Mouse (Mus musculus): ENCODE results near the gene Cdk8. TPM values are rescaled to one million over a fixed set of nuclear protein-coding genes. Genes with fewer than 3 reads are reported as not detected.

Cdk8 gene
- total and polyA plus RNA-seq, 2 experiments from 2014 or later = 15.4 to 46.3 TPM

DNA sequence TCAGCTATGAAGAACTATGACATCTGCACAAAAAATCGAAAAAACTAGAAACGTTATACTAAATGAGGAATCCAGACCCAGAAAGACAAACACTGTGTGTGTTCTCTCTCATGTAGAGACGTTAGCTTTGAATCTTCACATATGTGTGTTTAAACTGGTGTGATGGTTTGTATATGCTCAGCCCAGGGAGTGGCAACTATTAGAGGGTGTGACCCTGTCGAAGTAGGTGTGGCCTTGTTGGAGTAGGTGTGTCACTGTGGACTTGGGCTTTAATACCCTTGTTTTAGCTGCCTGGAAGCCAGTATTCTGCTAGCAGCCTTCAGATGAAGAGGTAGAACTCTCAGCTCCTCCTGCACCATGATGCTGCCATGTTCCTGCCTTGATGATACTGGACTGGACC, 109.0 kb downstream of the Cdk8 start:
- no peaks in the 10 kb centered on the region for H3K27me3 ChIP-seq (ENCODE audit: insufficient read depth, low read length)
- 85% methylated on average over 4 of the region's 4 CpGs for WGBS
- no peaks in the 10 kb centered on the region for H3K36me3 ChIP-seq (ENCODE audit: insufficient read depth, low read length)
- DNase-seq (ENCODE audit: low spot score) (no peak), ATAC-seq (ENCODE audit: low FRiP score) (no peak)
- H3K4me2 ChIP-seq (ENCODE audit: low read depth, low read length, poor library complexity, severe bottlenecking) = no peak overlapping the region
- no peaks in the 10 kb centered on the region for H3K9me3 ChIP-seq (ENCODE audit: low read length)
- no peak for TF ChIP-seq CTCF (IDR thresholded peaks at IDR 0.05)
- H3K4me3 ChIP-seq (ENCODE audit: low read depth, low read length) = no peak overlapping the region
- H3K9ac ChIP-seq (replicated peaks; ENCODE audit: low read length, poor library complexity, severe bottlenecking) = no peak overlapping the region
- H3K4me1 ChIP-seq (ENCODE audit: insufficient read depth, low read length) = no peaks in the 10 kb centered on the region
- no peak overlapping the region for H3K27ac ChIP-seq (ENCODE audit: low read depth, low read length)

DNA sequence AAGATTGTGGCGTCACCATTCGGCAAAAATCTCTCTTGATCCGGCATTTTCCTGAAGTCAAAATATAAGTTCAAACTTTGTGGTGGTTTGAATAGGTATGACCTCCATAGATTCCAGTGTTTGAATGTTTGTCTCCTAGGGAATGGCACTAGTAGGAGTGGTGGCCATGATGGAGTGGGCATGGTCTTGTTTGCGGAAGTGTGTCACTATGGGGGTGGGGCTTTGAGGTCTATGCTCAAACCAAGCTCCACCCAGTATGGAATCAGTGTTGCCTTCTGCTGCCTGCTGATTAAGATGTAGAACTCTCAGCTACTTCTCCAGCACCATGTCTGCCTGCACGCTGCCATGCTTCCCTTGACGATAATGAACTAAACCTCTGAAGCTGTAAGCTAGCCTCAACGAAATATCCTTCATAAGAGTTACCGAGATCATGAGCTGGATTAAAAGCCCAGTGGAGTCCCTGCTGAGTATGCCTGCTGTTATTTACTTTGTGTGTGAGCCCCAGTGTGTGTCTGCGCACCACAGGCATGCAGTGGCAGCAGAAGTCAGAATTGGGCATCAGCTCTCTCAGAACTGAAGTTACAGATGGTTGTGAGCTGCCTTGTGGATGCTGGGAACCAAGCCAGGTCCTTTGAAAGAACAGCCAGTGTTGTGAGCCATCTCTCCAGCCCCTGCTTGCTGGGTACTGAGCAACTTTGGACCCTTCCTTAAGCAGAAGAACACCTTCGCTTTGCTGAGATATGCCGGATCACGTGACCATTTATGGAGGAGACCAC, 114.1 kb downstream of the Cdk8 start:
- Histone ChIP-seq H3K4me3 (ENCODE audit: low read depth, low read length) (no peak overlapping the region), H3K9me3 (ENCODE audit: low read length) (no peaks in the 10 kb centered on the region), H3K9ac (replicated peaks; ENCODE audit: low read length, poor library complexity, severe bottlenecking) (no peak overlapping the region), H3K27me3 (ENCODE audit: insufficient read depth, low read length) (no peaks in the 10 kb centered on the region), H3K4me2 (ENCODE audit: low read depth, low read length, poor library complexity, severe bottlenecking) (no peak overlapping the region), H3K27ac (ENCODE audit: low read depth, low read length) (no peak overlapping the region), H3K4me1 (ENCODE audit: insufficient read depth, low read length) (no peaks in the 10 kb centered on the region), H3K36me3 (ENCODE audit: insufficient read depth, low read length) (no peaks in the 10 kb centered on the region)
- DNase-seq (ENCODE audit: low spot score) (no peak), ATAC-seq (ENCODE audit: low FRiP score) (no peak)
- 86% methylated on average over 12 of the region's 12 CpGs for WGBS
- TF ChIP-seq CTCF (IDR thresholded peaks at IDR 0.05) = no peak

DNA sequence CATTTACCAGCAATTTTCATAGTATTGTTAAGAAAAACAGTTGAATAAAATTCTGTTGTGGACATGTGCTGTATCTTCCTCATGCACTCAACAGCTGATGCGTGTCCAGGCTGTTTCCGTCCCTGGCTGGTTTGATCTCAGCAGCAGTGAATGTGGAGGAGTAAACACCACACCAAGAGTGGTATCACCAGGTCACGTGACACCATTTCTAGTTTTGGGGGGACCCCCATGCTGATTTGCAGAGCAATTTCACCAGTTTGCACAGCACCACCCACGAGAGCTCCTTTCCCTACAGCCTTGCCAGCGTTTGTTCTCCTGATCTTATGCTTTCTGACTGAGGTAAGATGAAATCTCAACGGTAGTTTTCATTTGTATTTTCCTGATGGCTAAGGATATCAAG, 116.1 kb downstream of the Cdk8 start:
- TF ChIP-seq CTCF (IDR thresholded peaks at IDR 0.05) = no peak
- no peaks in the 10 kb centered on the region for H3K4me1 ChIP-seq (ENCODE audit: insufficient read depth, low read length)
- H3K9ac ChIP-seq (replicated peaks; ENCODE audit: low read length, poor library complexity, severe bottlenecking) = no peak overlapping the region
- H3K9me3 ChIP-seq (ENCODE audit: low read length) = no peaks in the 10 kb centered on the region
- no peaks in the 10 kb centered on the region for H3K36me3 ChIP-seq (ENCODE audit: insufficient read depth, low read length)
- H3K27ac ChIP-seq (ENCODE audit: low read depth, low read length) = no peak overlapping the region
- no peaks in the 10 kb centered on the region for H3K27me3 ChIP-seq (ENCODE audit: insufficient read depth, low read length)
- ATAC-seq (ENCODE audit: low FRiP score) (no peak), DNase-seq (ENCODE audit: low spot score) (no peak)
- WGBS = 84% methylated on average over 6 of the region's 6 CpGs
- H3K4me3 ChIP-seq (ENCODE audit: low read depth, low read length) = no peak overlapping the region
- no peak overlapping the region for H3K4me2 ChIP-seq (ENCODE audit: low read depth, low read length, poor library complexity, severe bottlenecking)

DNA sequence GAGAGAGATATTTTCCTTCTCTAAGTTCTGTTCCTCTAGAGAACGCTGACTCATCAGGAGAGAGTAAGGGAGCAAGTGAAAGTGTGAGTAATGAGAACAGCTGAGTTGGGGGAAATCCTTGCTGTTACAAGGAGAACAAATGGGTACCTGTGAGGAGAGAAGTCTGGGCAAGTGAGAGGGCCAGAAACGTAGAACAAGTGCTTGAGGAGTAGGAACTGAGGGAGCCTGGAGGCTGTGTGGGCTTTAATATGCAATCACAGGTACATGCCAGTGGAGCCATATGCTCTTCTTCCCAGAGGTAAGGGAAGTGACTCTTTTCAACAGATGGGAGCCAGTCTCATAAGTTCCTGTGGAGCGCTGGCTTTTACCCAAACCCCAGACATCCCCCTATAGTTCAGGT, 118.2 kb downstream of the Cdk8 start:
- Histone ChIP-seq H3K4me3 (ENCODE audit: low read depth, low read length) (no peak overlapping the region), H3K9me3 (ENCODE audit: low read length) (no peaks in the 10 kb centered on the region), H3K9ac (replicated peaks; ENCODE audit: low read length, poor library complexity, severe bottlenecking) (no peak overlapping the region), H3K4me2 (ENCODE audit: low read depth, low read length, poor library complexity, severe bottlenecking) (no peak overlapping the region), H3K36me3 (ENCODE audit: insufficient read depth, low read length) (no peaks in the 10 kb centered on the region), H3K27ac (ENCODE audit: low read depth, low read length) (no peak overlapping the region), H3K4me1 (ENCODE audit: insufficient read depth, low read length) (no peaks in the 10 kb centered on the region), H3K27me3 (ENCODE audit: insufficient read depth, low read length) (no peaks in the 10 kb centered on the region)
- WGBS = 76% methylated on average over 3 of the region's 3 CpGs
- ATAC-seq (ENCODE audit: low FRiP score) = no peak
- no peak for TF ChIP-seq CTCF (IDR thresholded peaks at IDR 0.05)
- no peak for DNase-seq (ENCODE audit: low spot score)

DNA sequence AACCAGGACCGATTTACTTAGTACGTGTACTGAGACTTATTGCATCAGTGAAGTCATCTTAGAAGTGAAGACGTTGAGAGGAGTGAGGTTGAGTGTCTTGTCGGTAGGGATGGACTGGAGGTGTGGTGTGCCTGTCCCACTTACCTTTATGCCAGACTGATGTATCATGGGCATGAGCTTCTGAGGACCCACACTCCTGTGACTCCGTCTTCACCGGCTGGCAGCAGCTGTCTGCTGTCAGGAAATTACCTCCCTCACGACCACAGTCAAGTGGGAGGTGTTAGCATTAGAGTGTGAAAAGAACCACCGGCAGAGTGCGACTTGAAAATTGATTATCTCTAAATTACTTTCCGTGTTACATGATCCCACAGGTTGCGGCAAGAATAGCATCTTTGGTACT, 119.8 kb downstream of the Cdk8 start:
- H3K9me3 ChIP-seq (ENCODE audit: low read length) = no peaks in the 10 kb centered on the region
- WGBS = 86% methylated on average over 11 of the region's 11 CpGs
- no peak for TF ChIP-seq CTCF (IDR thresholded peaks at IDR 0.05)
- no peak overlapping the region for H3K4me3 ChIP-seq (ENCODE audit: low read depth, low read length)
- no peak overlapping the region for H3K4me2 ChIP-seq (ENCODE audit: low read depth, low read length, poor library complexity, severe bottlenecking)
- no peaks in the 10 kb centered on the region for H3K4me1 ChIP-seq (ENCODE audit: insufficient read depth, low read length)
- no peak overlapping the region for H3K9ac ChIP-seq (replicated peaks; ENCODE audit: low read length, poor library complexity, severe bottlenecking)
- no peak for ATAC-seq (ENCODE audit: low FRiP score)
- no peaks in the 10 kb centered on the region for H3K36me3 ChIP-seq (ENCODE audit: insufficient read depth, low read length)
- DNase-seq (ENCODE audit: low spot score) = no peak
- no peaks in the 10 kb centered on the region for H3K27me3 ChIP-seq (ENCODE audit: insufficient read depth, low read length)
- H3K27ac ChIP-seq (ENCODE audit: low read depth, low read length) = no peak overlapping the region

DNA sequence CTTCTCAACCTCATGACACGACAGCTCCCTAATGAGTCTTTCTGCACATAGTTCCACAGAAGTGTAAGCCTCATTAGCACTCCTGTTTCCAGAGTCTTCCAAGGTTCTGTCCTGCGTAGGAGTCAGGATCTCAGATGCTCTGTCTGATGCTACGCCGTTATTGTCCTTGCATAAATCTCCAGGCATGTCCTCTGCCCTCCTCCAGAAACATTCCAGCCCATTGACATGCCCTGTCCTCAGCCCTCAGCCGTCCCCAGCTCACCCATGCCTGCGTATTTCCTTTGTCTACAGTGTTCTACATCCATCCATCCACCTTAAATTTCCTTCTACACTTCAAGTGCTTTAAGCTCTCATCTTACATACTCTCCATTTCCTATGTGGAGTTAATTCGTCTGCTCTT, 121.0 kb downstream of the Cdk8 start:
- 81% methylated on average over 7 of the region's 7 CpGs for WGBS
- no peak overlapping the region for H3K4me2 ChIP-seq (ENCODE audit: low read depth, low read length, poor library complexity, severe bottlenecking)
- H3K36me3 ChIP-seq (ENCODE audit: insufficient read depth, low read length) = no peaks in the 10 kb centered on the region
- H3K4me3 ChIP-seq (ENCODE audit: low read depth, low read length) = no peak overlapping the region
- H3K9ac ChIP-seq (replicated peaks; ENCODE audit: low read length, poor library complexity, severe bottlenecking) = no peak overlapping the region
- no peaks in the 10 kb centered on the region for H3K27me3 ChIP-seq (ENCODE audit: insufficient read depth, low read length)
- DNase-seq (ENCODE audit: low spot score) = no peak
- no peak for TF ChIP-seq CTCF (IDR thresholded peaks at IDR 0.05)
- ATAC-seq (ENCODE audit: low FRiP score) = no peak
- no peaks in the 10 kb centered on the region for H3K9me3 ChIP-seq (ENCODE audit: low read length)
- no peaks in the 10 kb centered on the region for H3K4me1 ChIP-seq (ENCODE audit: insufficient read depth, low read length)
- no peak overlapping the region for H3K27ac ChIP-seq (ENCODE audit: low read depth, low read length)

Other genes starting within 250 kb of the Cdk8 start
- gene Cyp3a25, start 221.6 kb upstream of the Cdk8 start, total RNA-seq (2014; rRNA removed) = not detected in 2 replicates
- not detected in 2 replicates for gene Cyp3a25, start 221.6 kb upstream of the Cdk8 start, polyA plus RNA-seq (2015; fragmentation: Nextera tagmentation; extraction: Ambion mirVana)
- gene Cyp3a59, start 152.0 kb upstream of the Cdk8 start, total RNA-seq (2014; rRNA removed) = not detected in 2 replicates
- gene Cyp3a59, start 152.0 kb upstream of the Cdk8 start, polyA plus RNA-seq (2015; fragmentation: Nextera tagmentation; extraction: Ambion mirVana) = not detected in 2 replicates
- gene Gm5565, start 70.7 kb upstream of the Cdk8 start, total RNA-seq (2014; rRNA removed) = not detected in 2 replicates
- gene Gm5565, start 70.7 kb upstream of the Cdk8 start, polyA plus RNA-seq (2015; fragmentation: Nextera tagmentation; extraction: Ambion mirVana) = not detected in 2 replicates
- gene Gm6309, start 60.5 kb upstream of the Cdk8 start, total RNA-seq (2014; rRNA removed) = not detected in 2 replicates
- gene Gm6309, start 60.5 kb upstream of the Cdk8 start, polyA plus RNA-seq (2015; fragmentation: Nextera tagmentation; extraction: Ambion mirVana) = not detected in 2 replicates
- gene 1700001J03Rik, start 45.9 kb upstream of the Cdk8 start, total RNA-seq (2014; rRNA removed) = not detected in 2 replicates
- 0.27 TPM in 1 of 2 replicates, not detected in the other for gene 1700001J03Rik, start 45.9 kb upstream of the Cdk8 start, polyA plus RNA-seq (2015; fragmentation: Nextera tagmentation; extraction: Ambion mirVana)
- 9.0 and 12.8 TPM in 2 replicates for gene Rnf6, start 9.7 kb upstream of the Cdk8 start, total RNA-seq (2014; rRNA removed)
- 24.6 and 29.9 TPM in 2 replicates for gene Rnf6, start 9.7 kb upstream of the Cdk8 start, polyA plus RNA-seq (2015; fragmentation: Nextera tagmentation; extraction: Ambion mirVana)
- 40.4 and 40.7 TPM in 2 replicates for gene Wasf3, start 153.8 kb downstream of the Cdk8 start, total RNA-seq (2014; rRNA removed)
- 18.3 and 19.1 TPM in 2 replicates for gene Wasf3, start 153.8 kb downstream of the Cdk8 start, polyA plus RNA-seq (2015; fragmentation: Nextera tagmentation; extraction: Ambion mirVana)